Mouse (Mus musculus): ENCODE results near the gene Spats2l.

Spats2l gene

DNA sequence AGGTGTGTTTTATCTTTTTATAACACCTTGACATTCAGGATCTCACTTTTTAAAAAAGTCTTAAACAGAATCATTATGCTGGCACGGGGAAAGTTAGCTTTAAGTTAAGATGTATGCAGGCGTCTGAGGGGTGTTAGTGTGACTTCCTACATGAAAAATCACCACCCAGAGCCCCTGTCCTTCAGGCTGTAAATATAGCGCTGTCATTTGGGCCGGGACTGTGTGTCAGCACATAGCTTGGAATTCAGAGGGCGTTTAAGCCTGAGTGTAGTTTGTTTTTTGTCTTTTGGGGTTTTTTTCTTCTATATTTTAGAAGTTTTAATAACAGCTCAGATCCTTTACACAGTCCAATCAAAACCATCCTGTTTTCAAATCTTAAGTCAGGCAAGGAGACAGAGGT, 115.8 kb downstream of the Spats2l start:
- no peak for DNase-seq (ENCODE audit: low spot score)

DNA sequence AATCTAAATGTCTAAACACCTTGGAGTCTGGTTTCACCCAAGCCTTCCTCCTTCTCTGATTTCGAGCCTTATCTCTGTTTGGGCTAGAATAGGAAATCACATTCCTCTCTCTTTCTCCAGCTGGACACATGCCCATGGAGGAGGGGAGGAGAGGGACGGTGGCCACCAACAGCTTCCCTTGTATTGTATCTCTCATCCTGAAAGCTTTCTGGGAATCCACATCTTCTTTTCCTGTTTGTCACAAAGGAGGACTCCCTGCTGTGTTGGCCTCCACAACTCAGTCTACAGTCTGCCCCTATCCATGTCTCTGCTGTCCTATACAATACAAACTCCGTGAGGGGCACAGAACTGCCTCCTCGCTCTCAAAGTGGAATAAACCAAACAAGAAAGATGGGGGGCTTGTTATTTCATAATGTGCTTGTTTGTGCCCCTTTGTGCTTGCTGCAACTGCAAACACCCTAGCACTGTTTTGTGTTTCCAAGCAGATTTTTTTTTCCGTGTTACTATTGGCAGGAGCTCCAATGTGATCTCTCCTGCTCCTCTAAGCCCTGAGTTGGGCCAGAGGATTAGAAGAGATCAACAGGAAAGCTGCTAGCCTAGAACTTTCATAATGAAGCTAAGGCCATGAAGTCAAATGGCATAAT, 116.4 kb downstream of the Spats2l start:
- DNase-seq (ENCODE audit: low spot score): no peak

DNA sequence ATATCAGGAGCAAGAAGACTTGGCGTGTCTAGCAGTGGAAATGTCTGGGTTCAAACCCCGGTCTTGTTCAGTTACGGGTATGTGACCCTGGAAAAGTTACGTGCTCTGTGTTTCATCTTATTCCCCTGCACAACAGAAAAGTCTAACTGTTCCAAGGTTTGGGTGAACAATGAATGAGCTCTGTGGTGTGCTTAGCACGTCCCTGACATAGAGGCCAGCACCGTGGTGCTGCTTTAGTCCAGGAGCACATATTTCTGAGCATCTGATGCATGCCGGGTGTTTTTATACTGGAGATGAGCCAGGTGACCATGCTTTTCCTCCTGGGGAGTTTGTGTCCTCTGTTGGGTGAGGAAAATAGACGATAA, 116.9 kb downstream of the Spats2l start:
- no peak for DNase-seq (ENCODE audit: low spot score)

DNA sequence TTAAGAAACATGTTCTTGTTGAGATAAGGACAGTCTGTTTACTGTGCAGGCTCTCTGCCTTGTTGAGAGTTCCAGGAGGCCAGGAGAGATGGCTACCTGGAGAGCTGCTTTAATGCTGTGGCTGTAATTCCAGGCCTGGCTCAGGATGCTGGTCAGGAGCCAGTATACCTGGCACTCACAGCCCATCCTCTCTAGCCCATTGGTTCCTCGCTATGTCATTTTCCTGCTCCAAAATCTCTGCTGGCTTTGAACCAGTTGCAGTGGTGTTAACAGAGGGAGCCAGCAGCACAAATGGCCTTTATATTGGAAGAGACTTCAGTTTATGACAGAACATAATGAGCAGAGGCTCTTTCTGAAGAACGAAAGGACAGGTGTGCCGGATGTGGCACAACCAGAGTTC, 127.5 kb downstream of the Spats2l start:
- no peak for DNase-seq (ENCODE audit: low spot score)

DNA sequence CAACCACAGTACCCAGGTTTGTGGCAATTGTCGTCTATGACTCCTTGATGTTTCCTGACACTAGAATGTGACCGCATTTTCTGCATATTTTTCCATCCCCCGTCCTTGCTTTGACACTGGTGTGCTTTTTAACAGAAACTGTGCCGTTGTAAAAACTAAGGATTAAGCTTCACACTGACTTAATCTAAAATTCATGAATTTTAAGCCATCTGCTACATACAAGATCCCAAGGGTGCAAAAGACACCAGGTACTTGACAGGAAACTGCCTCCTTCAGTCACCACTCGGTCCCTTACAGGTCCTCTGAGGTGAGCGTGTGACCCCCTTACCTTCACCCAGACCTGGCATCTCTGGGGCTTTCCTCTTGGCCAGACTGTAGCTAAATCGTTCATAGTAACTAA, 129.8 kb downstream of the Spats2l start:
- no peak for DNase-seq (ENCODE audit: low spot score)

DNA sequence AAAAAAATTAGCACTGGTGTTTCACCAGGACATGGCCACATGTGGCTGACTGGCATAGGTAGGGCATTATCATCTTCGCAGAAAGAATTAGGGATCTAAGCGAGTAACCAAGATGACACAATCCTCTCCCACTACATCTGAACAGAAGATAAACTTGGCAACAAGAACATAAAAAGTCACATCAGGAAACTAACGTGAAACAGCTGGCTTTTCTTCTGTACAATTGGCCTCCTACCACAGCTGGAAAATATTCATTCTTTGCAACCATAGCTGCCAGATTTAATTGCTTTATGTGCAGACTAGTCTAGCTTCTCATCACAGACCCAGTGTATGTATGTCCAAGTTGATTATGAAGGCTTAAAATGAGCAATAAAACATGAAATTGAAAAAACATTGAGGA, 131.9 kb downstream of the Spats2l start:
- DNase-seq (ENCODE audit: low spot score): no peak

DNA sequence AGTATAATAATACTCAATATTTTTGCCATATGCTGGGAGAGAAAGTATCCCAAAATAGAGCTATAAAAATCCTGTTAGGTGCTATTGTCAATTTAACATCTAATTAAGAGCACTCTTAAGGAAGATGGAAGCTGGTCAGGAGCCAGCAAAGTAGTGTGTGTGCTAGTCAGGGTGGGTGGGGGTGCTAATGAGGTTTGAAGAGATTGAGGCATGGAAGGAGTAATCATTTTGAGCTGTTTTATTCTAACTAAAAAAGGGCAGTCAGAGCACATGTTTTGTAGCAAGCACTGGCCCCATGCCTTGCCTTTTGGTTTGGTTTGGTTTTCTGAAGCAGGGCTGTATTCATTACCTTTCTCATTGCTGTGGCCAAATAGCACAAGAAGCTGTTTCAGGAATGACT, 132.3 kb downstream of the Spats2l start:
- DNase-seq (ENCODE audit: low spot score): no peak

DNA sequence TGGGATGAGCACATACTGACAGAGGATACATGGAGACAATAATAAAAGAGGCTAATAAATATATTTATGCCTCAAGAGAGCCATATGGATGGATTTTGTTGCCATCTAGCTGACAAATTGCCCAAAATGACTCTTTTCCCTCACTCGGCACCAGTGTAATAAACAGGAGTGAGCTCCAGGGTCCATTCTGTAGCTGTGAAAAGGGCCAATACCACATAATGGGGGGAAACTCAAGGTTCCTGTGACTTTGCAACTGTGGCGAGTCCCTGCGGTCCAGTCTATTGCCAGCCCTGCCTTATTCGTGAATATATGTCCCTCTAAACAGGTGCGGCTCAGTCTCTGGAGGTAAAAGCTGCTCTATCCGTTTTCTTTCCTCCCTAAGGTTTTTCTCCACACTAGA, 137.6 kb downstream of the Spats2l start:
- DNase-seq (ENCODE audit: low spot score): no peak

DNA sequence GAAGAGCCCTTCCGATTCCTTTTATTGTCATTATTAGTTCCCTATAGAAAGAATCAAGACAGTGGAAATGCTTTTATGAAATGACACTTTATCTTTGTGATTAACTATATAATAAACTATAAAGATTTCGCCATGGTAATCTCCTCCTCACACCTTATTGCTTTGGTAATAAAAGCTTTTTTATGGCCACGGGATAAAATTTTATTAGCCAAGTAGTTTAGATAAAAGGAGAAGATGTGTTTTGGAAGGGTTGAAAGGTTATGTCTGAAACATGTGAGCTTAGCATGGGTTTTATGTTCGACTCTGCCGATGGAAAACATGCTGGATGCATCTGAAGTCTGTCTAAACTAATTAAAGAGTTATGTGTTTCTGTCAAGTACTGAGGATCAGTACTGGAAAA, 143.4 kb downstream of the Spats2l start:
- no peak for DNase-seq (ENCODE audit: low spot score)

DNA sequence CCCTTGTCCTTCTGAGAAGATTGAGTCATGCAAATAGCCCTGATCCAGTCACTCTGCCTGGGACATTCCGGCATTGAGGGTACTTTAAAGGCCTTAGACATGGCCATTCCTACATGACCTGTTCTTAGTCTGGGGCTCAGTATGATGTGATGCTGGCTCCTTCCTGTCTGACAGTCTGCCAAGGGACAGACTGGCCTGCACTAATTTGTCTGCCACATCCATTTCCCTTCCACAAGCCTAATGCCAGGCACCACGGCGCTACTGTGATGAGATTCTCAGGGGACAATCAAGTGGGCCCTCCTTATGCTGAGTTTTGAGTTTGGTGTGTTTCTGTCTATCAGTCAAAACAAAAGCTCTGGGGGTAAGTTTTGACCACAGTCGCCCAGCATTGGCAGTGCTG, 144.6 kb downstream of the Spats2l start:
- no peak for DNase-seq (ENCODE audit: low spot score)

DNA sequence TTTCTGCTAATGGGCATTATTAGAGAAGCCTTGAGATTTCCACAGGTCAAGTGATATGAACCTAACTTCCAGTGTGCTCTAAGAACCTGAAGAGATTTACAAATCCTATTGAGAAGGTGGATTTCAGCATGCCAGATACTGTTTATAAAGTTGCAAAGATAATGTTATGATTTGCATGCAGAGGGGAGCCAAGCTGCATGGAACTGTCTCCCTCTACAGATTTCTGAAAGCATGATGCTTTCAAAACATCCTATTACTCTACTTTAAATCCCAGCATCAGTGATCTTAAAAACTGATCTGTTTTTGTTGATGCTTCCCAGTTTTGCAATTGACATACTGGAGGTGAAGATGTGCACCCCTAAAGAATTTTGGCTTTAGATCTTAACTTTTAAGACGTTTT, 160.3 kb downstream of the Spats2l start:
- no peak for DNase-seq (ENCODE audit: low spot score)

DNA sequence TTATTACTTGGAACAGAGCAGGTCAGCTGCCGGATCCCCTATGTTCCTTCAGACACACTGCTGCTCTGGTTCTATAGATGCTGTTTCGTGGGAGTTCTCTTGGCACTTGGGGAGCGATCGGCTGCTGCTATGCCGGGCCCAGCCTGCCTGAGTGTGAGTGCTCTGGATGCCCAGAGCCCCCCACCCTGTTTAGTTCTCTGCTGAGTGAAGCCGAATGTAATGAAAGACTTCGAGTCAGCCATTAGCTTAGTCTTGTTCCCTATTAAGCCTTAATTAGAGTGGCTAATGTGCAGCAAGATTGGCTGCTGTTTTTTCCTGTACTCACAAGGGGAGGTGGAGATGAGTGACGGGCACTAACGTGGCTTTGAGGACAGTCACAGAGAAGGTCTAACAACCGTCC, 166.7 kb downstream of the Spats2l start:
- DNase-seq (ENCODE audit: low spot score): no peak

DNA sequence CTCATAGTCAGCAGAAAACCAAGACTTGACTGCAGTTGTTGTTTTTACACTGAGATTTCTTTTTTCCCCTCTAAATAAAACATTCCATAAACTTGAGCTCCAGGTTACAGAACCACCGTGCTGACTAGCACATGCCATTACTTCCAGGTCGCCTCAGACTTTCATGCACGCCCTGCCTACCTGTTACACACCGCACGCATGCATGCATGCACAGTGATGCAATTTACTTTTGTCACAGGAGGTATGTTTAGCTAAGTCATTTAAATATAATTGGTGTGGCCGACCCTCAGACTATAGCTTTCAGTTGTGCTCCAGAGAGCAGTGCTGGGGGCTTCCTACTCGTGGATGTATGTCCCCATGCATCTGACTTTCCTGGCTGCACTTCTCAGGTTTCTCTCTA, 167.1 kb downstream of the Spats2l start:
- DNase-seq (ENCODE audit: low spot score): no peak

DNA sequence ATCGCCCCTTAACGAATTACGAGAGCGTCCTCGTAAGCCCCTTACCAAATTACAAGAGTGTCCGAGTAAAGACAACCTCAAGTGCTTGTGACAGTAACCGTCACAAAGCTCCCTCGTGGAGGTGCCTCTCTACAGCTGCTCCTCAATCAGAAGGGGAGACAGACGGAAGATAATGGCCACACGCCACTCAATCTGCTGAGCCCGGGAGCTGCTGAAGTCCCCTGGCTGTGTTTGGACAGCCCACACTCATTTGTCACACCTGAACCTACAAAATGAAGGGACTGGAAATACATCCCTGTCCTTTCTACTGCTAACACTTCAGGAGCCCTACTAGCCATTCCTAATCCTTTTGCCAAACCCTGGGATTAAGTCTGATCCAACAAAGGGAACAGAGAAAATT, 167.8 kb downstream of the Spats2l start:
- no peak for DNase-seq (ENCODE audit: low spot score)

DNA sequence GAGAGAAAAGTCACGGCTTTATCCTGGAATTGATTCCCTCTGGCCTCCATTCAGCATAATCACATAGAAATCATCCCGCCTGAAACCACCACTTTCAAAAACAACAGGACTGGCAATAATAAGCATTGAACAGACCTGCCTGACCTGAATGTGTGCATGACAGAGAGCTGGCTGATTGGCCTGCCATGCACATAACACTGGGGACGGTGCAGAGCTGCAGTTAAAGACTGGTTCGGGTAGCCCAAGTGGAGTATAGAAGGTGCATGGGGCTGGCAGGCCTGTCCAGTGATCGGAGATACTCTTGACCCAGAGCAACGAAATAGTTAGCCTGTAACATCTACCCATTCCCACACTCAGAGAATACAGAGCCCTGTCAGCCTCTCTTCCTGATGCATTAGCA, 168.3 kb downstream of the Spats2l start:
- DNase-seq (ENCODE audit: low spot score): no peak

DNA sequence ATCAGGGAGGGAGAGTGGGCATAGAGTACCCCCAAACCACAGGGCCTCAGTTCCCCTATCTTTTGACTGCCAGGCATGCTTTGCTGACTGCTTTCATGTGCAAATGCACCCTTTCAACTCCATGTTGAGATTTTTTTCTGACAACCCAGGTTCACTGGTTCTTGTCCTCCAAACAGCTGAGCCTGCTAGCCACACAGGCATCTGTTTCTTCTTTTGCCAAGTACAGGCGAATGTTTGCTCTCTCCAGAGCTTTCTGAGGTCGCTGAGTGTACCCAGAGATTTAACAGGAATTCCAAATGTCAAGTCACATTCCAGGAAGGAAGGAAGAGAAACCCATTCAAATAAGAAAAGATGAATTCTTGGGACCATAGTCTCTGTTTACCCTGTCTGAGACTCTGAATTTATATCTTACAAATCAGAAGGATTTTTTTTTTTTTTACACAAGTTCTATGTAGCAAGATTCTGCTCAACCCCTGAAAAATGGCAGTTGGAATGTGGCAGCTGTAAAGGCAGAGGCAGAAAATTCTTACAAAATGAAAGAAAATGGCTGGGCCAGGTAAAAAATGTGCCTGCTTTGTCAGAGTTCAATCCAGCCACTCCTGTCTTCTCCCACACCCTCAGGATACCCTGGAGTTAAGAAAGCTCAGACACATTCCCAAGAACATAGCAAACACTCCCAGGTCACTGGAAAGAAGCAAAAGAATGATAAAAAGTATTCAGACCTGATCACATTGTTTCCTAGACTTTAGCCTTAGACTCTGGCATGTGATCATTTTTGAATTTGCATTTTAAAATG, 173.8 kb downstream of the Spats2l start:
- DNase-seq (ENCODE audit: low spot score): no peak

DNA sequence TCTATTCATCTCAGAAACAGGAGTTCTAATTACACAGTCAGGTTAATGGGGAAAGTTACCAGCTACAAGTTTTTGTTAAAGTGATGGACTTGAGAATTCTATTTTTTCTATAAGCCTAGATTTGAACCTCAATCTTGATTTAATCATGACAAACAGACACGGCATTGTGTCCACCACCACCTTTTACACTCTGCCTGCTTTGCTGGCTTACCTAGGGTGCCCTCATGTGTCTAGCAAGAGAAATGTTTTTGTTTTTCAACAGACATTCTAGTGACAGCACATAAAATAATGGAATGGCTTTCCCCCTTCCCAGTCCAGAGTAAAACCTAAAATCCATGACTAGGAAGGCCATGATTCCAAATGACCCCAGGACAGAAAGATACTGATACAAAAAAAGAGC, 175.2 kb downstream of the Spats2l start:
- no peak for DNase-seq (ENCODE audit: low spot score)

DNA sequence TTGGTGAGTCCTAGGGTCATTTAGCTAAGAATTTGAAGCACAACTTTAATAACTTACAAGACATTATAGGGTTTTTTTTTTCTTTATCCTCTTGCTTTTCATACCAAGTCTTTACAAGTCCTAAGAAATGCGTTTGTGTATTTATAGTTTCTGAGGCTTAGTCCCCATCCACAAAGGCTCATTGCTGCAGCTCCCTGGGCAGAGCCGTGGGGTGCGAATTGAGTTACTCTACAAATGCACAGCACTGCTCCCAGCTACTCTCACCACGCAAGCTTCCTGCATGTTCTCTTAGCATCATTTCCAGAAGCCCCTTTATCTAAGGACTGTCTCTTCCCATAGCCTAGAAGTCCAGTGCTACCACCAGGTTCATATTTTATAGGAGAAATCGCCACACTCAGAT, 175.8 kb downstream of the Spats2l start:
- DNase-seq (ENCODE audit: low spot score): no peak

DNA sequence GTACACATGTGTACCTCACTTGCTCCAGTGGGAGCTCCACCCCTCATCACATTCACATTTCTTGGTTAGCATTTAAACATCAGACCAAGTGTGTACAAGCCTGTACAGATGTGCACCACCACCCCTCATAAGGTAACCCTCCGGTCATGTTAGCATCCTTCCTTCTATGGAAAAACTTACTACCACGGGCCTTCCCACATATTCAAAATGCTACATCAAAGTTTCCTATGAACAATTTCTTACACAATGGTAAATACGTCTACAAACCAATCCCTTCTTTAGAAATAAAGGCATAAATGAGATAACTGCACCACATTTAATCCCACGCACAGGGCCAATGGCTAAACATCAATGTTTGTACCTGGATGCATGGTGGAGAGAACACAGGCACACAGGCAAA, 178.5 kb downstream of the Spats2l start:
- DNase-seq (ENCODE audit: low spot score): no peak

DNA sequence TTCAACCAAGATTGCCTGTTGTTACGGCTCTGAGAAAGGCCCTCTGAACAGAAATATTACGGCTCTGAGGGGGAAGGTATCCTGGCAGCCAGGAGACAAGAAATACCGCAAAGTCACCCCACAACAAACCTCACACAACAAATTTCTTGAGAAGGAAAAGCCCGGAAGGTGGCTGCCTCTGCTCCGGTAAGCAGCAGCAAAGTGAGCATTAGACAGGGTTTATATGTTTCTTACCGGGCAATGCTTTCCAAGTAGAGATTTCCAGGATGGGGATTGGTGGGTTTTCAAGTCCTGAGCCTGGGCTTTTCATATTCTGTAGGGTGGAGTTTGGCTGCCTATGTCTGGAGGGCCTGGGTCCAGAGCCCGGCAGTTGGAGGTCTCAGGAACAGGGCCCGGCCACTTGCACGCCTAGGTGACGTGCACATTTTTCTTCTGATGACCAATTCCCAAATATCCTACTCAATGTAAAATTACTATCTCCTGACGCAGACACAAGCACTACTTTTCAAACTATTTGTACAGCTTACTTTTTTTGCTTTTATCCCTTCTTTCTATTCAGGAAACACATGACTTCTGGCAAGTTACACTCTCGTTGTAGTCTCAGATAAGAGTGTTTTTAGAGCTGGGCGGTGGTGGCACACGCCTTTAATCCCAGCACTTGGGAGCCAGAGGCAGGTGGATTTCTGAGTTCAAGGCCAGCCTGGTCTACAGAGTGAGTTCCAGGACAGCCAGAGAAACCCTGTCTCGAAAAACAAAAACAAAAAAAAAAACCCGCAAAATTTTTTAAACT, 179.8 kb downstream of the Spats2l start:
- no peak for DNase-seq (ENCODE audit: low spot score)

DNA sequence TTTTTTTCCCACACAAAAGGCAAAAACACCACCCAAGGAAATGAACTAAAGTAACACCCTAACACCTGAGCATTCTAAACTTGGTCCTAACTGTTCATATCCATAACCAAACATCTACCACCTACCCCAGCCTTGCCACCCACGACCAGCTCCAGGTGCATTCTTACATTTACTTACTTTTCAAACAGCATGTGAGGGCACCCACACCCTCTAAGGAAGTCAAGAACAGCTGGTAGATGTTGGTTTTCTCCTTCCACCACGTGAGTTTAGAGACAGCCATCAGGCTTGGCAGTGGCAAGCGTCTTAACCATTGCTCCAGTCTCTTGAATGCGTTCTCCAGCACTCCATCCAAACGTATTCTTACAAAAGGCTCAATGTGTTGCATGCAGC, 180.4 kb downstream of the Spats2l start:
- DNase-seq (ENCODE audit: low spot score): no peak

DNA sequence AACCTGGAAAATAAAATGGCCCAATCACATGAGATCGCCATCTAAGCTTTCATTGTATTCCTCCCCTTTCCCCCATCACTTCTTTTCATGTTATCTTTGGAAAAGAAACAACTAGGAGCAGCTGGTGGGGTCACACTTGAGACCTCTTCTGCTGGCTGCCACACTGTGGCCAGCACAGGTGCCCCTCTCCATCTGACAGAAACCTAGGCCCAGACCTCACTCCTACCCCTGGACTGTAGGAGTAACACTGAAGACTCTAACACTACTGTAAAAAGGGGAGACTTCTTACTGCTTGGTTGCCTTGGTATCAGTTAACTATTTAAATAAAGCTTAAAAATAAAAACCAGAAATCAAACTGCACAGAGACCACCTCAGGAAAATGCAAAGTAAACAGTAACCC, 181.8 kb downstream of the Spats2l start:
- no peak for DNase-seq (ENCODE audit: low spot score)

Measured in layer of hippocampus, adult 9-10 months (tissue).